Mouse (Mus musculus): ENCODE data around the gene Svop. TPM values are rescaled to one million over a fixed set of nuclear protein-coding genes. Genes with fewer than 3 reads are reported as not detected.

Svop gene
- polyA plus RNA-seq, 1 experiment from 2014 or later, result 0.08 TPM

GRCm38 (mm10) chr5:113991141-113991540 is 100.2 kb downstream of the Svop start:
- no peaks in the 10 kb centered on the region for H3K36me3 ChIP-seq (ENCODE audit: insufficient read depth, low read length)
- no peak overlapping the region for H3K4me3 ChIP-seq (replicated peaks; ENCODE audit: low read depth, low read length)
- no peak for DNase-seq (ENCODE audit: low spot score)
- H3K4me1 ChIP-seq (replicated peaks; ENCODE audit: insufficient read depth, low read length), result peaks cover 12% of the 10 kb centered on the region
- no peaks in the 10 kb centered on the region for H3K9me3 ChIP-seq (replicated peaks; ENCODE audit: low read length)
- WGBS, result 57% methylated on average over 7 of the region's 7 CpGs
- no peak for TF ChIP-seq CTCF (IDR thresholded peaks at IDR 0.05; ENCODE audit: low read depth)
- no peak overlapping the region for H3K9ac ChIP-seq (ENCODE audit: low read depth, low read length)
- H3K27ac ChIP-seq, result no peak overlapping the region
- no peaks in the 10 kb centered on the region for H3K27me3 ChIP-seq (ENCODE audit: insufficient read depth, low read length)
- H3K4me2 ChIP-seq (ENCODE audit: low read length), result no peak overlapping the region
- ATAC-seq (replicated peaks; ENCODE audit: low FRiP score, low read depth), result no peak

- whole genome bisulfite sequencing, result 92% methylated on average over 5 of the region's 5 CpGs
- no peak for DNase-seq (ENCODE audit: low spot score)
- H3K4me1 ChIP-seq (replicated peaks; ENCODE audit: insufficient read depth, low read length), result peaks cover 16% of the 10 kb centered on the region
Measured at GRCm38 (mm10) chr5:113990593-113990992, 100.8 kb downstream of the Svop start.

GRCm38 (mm10) chr5:113989437-113990024 is 101.8 kb downstream of the Svop start:
- H3K27ac ChIP-seq, result no peak overlapping the region
- H3K4me2 ChIP-seq (ENCODE audit: low read length), result no peak overlapping the region
- WGBS, result 77% methylated on average over 20 of the region's 20 CpGs
- H3K9ac ChIP-seq (ENCODE audit: low read depth, low read length), result no peak overlapping the region
- ATAC-seq (replicated peaks; ENCODE audit: low FRiP score, low read depth) (no peak), DNase-seq (ENCODE audit: low spot score) (no peak)
- no peaks in the 10 kb centered on the region for H3K27me3 ChIP-seq (ENCODE audit: insufficient read depth, low read length)
- H3K9me3 ChIP-seq (replicated peaks; ENCODE audit: low read length), result no peaks in the 10 kb centered on the region
- no peak for TF ChIP-seq CTCF (IDR thresholded peaks at IDR 0.05; ENCODE audit: low read depth)
- peaks cover 16% of the 10 kb centered on the region for H3K4me1 ChIP-seq (replicated peaks; ENCODE audit: insufficient read depth, low read length)
- no peak overlapping the region for H3K4me3 ChIP-seq (replicated peaks; ENCODE audit: low read depth, low read length)
- no peaks in the 10 kb centered on the region for H3K36me3 ChIP-seq (ENCODE audit: insufficient read depth, low read length)

More at GRCm38 (mm10) chr5:113990593-113990992, 100.8 kb downstream of the Svop start:
- Histone ChIP-seq H3K4me2 (ENCODE audit: low read length) (no peak overlapping the region), H3K27ac (no peak overlapping the region), H3K36me3 (ENCODE audit: insufficient read depth, low read length) (no peaks in the 10 kb centered on the region), H3K9me3 (replicated peaks; ENCODE audit: low read length) (no peaks in the 10 kb centered on the region), H3K4me3 (replicated peaks; ENCODE audit: low read depth, low read length) (no peak overlapping the region), H3K27me3 (ENCODE audit: insufficient read depth, low read length) (no peaks in the 10 kb centered on the region), H3K9ac (ENCODE audit: low read depth, low read length) (0 out of 2 replicates have a peak overlapping the region, but pooled peaks have one; percentile 18)
- no peak for ATAC-seq (replicated peaks; ENCODE audit: low FRiP score, low read depth)
- no peak; the same call in 1 of the 2 replicates for TF ChIP-seq CTCF (IDR thresholded peaks at IDR 0.05; ENCODE audit: low read depth)

GRCm38 (mm10) chr5:113986182-113986961 is 105.0 kb downstream of the Svop start:
- DNase-seq (ENCODE audit: low spot score), result peak; percentile 82
- peak; percentile 23; the same call in 1 of the 2 replicates for TF ChIP-seq CTCF (IDR thresholded peaks at IDR 0.05; ENCODE audit: low read depth)
- no peak overlapping the region for H3K4me3 ChIP-seq (replicated peaks; ENCODE audit: low read depth, low read length)
- H3K9me3 ChIP-seq (replicated peaks; ENCODE audit: low read length), result no peaks in the 10 kb centered on the region
- H3K4me2 ChIP-seq (ENCODE audit: low read length), result no peak overlapping the region
- H3K27me3 ChIP-seq (ENCODE audit: insufficient read depth, low read length), result no peaks in the 10 kb centered on the region
- 8% methylated on average over 9 of the region's 9 CpGs for WGBS
- peak overlapping the region; percentile 77 for H3K27ac ChIP-seq
- no peak overlapping the region for H3K9ac ChIP-seq (ENCODE audit: low read depth, low read length)
- peaks cover 17% of the 10 kb centered on the region for H3K4me1 ChIP-seq (replicated peaks; ENCODE audit: insufficient read depth, low read length)
- peak; percentile 64 for ATAC-seq (replicated peaks; ENCODE audit: low FRiP score, low read depth)
- H3K36me3 ChIP-seq (ENCODE audit: insufficient read depth, low read length), result no peaks in the 10 kb centered on the region

GRCm38 (mm10) chr5:113985737-113986136 is 105.6 kb downstream of the Svop start:
- H3K27ac ChIP-seq, result peak overlapping the region; percentile 77
- DNase-seq (ENCODE audit: low spot score) (no peak), ATAC-seq (replicated peaks; ENCODE audit: low FRiP score, low read depth) (no peak)
- no peaks in the 10 kb centered on the region for H3K36me3 ChIP-seq (ENCODE audit: insufficient read depth, low read length)
- H3K4me2 ChIP-seq (ENCODE audit: low read length), result no peak overlapping the region
- H3K4me1 ChIP-seq (replicated peaks; ENCODE audit: insufficient read depth, low read length), result peaks cover 17% of the 10 kb centered on the region
- TF ChIP-seq CTCF (IDR thresholded peaks at IDR 0.05; ENCODE audit: low read depth), result no peak
- H3K9me3 ChIP-seq (replicated peaks; ENCODE audit: low read length), result no peaks in the 10 kb centered on the region
- 14% methylated on average over 2 of the region's 2 CpGs for WGBS
- H3K4me3 ChIP-seq (replicated peaks; ENCODE audit: low read depth, low read length), result no peak overlapping the region
- no peaks in the 10 kb centered on the region for H3K27me3 ChIP-seq (ENCODE audit: insufficient read depth, low read length)
- no peak overlapping the region for H3K9ac ChIP-seq (ENCODE audit: low read depth, low read length)

GRCm38 (mm10) chr5:113984025-113984740 is 107.2 kb downstream of the Svop start:
- ATAC-seq (replicated peaks; ENCODE audit: low FRiP score, low read depth), result no peak
- Histone ChIP-seq H3K9ac (ENCODE audit: low read depth, low read length) (no peak overlapping the region), H3K27me3 (ENCODE audit: insufficient read depth, low read length) (no peaks in the 10 kb centered on the region), H3K4me2 (ENCODE audit: low read length) (no peak overlapping the region), H3K4me1 (replicated peaks; ENCODE audit: insufficient read depth, low read length) (peaks cover 17% of the 10 kb centered on the region), H3K9me3 (replicated peaks; ENCODE audit: low read length) (no peaks in the 10 kb centered on the region), H3K4me3 (replicated peaks; ENCODE audit: low read depth, low read length) (no peak overlapping the region), H3K36me3 (ENCODE audit: insufficient read depth, low read length) (no peaks in the 10 kb centered on the region), H3K27ac (no peak overlapping the region)
- 88% methylated on average over 13 of the region's 13 CpGs for WGBS
- no peak for TF ChIP-seq CTCF (IDR thresholded peaks at IDR 0.05; ENCODE audit: low read depth)
- no peak for DNase-seq (ENCODE audit: low spot score)

Measured in kidney, postnatal 0 days (tissue).